Mouse (Mus musculus): ENCODE results near the gene Zfp646. TPM values are rescaled to one million over a fixed set of nuclear protein-coding genes. Genes with fewer than 3 reads are reported as not detected.
"Not testable (repeated sequence)": the region's sequence is repeated elsewhere in the genome, so short reads cannot be mapped to it uniquely, and the experiment has no call there.

The Zfp646 gene
- polyA plus RNA-seq, 1 experiment from 2014 or later: 13.0 TPM

DNA sequence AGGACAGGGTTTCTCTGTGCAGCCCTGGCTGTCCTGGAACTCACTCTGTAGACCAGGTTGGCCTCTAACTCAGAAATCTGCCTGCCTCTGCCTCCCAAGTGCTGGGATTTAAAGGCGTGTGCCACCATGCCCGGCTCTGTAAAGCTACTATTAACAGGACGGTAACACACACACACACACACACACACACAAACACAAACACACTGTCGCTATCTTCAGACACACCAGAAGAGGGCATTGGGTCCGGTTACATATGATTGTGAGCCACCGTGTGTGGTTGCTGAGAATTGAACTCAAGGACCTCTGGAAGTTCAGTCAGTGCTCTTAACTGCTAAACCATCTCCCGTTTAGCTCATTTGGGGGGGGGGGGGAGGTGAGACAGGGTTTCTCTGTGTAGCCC lies 19.9 kb downstream of the Zfp646 start:
- peak; percentile 5; the same call in 1 of the 2 replicates for ATAC-seq (ENCODE audit: low FRiP score, low TSS enrichment)
- H3K9me3 ChIP-seq (ENCODE audit: low read length); H3K27me3 ChIP-seq (ENCODE audit: insufficient read depth, low read length); H3K36me3 ChIP-seq (ENCODE audit: insufficient read depth, low read length); H3K9ac ChIP-seq (replicated peaks; ENCODE audit: low read length); H3K27ac ChIP-seq (ENCODE audit: low read length): not testable (repeated sequence)
- Histone ChIP-seq H3K4me2 (replicated peaks; ENCODE audit: low read depth, low read length) (peak overlapping the region; percentile 85), H3K4me1 (ENCODE audit: insufficient read depth, low read length) (peaks cover 11% of the 10 kb centered on the region), H3K4me3 (ENCODE audit: low read length) (peak overlapping the region; percentile 76; the same call in 1 of the 2 replicates)
- 72% methylated on average over 7 of the region's 7 CpGs for WGBS

DNA sequence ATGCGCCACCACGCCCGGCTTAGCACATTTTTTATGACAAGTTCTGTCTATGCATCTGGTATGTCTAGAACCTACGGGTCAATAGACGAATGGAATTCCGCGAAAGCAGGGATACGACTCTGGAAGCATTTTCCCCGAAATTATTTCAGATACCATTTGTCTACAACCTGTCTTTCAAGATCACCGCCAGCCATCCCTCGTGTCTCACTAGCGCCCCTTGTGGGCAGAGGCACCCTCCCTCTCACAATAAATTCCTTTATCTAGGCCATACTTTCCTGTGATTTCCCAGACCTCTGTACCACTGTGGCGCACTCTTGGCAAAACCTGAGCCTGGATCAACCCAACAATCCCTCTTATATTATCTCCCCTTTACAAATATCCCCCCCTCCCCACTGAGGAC lies 20.4 kb downstream of the Zfp646 start:
- Histone ChIP-seq H3K36me3 (ENCODE audit: insufficient read depth, low read length) (peaks cover 4% of the 10 kb centered on the region), H3K9me3 (ENCODE audit: low read length) (no peaks in the 10 kb centered on the region), H3K4me2 (replicated peaks; ENCODE audit: low read depth, low read length) (no peak overlapping the region), H3K27me3 (ENCODE audit: insufficient read depth, low read length) (no peaks in the 10 kb centered on the region), H3K27ac (ENCODE audit: low read length) (no peak overlapping the region), H3K9ac (replicated peaks; ENCODE audit: low read length) (no peak overlapping the region), H3K4me3 (ENCODE audit: low read length) (no peak overlapping the region), H3K4me1 (ENCODE audit: insufficient read depth, low read length) (peaks cover 11% of the 10 kb centered on the region)
- 68% methylated on average over 13 of the region's 13 CpGs for WGBS
- ATAC-seq (ENCODE audit: low FRiP score, low TSS enrichment): no peak

DNA sequence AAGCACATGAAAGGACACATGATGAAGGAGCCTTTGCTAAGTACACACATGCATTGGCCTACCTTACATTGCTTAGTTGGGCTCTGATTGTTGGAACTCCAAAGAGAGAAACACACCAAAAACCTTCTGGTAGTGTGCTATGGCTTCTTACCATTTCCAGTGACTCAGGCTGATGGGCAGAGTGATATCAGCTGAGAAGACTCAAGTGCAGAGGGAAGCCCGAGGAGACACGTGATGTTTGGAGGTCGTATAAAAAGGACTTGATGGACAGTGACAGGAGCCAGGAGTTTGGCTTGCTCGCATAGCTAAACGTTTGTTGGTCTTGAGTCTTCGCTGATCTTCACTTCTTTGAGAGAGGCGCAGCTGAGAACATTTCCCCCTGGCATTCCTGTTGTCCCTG lies 21.5 kb downstream of the Zfp646 start:
- peaks cover 11% of the 10 kb centered on the region for H3K4me1 ChIP-seq (ENCODE audit: insufficient read depth, low read length)
- no peaks in the 10 kb centered on the region for H3K9me3 ChIP-seq (ENCODE audit: low read length)
- no peaks in the 10 kb centered on the region for H3K27me3 ChIP-seq (ENCODE audit: insufficient read depth, low read length)
- peaks cover 2% of the 10 kb centered on the region for H3K36me3 ChIP-seq (ENCODE audit: insufficient read depth, low read length)
- H3K27ac ChIP-seq (ENCODE audit: low read length): no peak overlapping the region
- no peak overlapping the region for H3K4me2 ChIP-seq (replicated peaks; ENCODE audit: low read depth, low read length)
- WGBS: 92% methylated on average over 7 of the region's 7 CpGs
- no peak for ATAC-seq (ENCODE audit: low FRiP score, low TSS enrichment)
- no peak overlapping the region for H3K4me3 ChIP-seq (ENCODE audit: low read length)
- H3K9ac ChIP-seq (replicated peaks; ENCODE audit: low read length): no peak overlapping the region

GRCm38 (mm10) chr7:127898179-127898956 lies 22.3 kb downstream of the Zfp646 start:
- WGBS: 39% methylated on average over 10 of the region's 10 CpGs
- Histone ChIP-seq H3K4me2 (replicated peaks; ENCODE audit: low read depth, low read length) (no peak overlapping the region), H3K4me1 (ENCODE audit: insufficient read depth, low read length) (peaks cover 11% of the 10 kb centered on the region), H3K9ac (replicated peaks; ENCODE audit: low read length) (no peak overlapping the region), H3K27me3 (ENCODE audit: insufficient read depth, low read length) (no peaks in the 10 kb centered on the region), H3K9me3 (ENCODE audit: low read length) (no peaks in the 10 kb centered on the region), H3K36me3 (ENCODE audit: insufficient read depth, low read length) (no peaks in the 10 kb centered on the region), H3K4me3 (ENCODE audit: low read length) (no peak overlapping the region), H3K27ac (ENCODE audit: low read length) (no peak overlapping the region)
- ATAC-seq (ENCODE audit: low FRiP score, low TSS enrichment): no peak

DNA sequence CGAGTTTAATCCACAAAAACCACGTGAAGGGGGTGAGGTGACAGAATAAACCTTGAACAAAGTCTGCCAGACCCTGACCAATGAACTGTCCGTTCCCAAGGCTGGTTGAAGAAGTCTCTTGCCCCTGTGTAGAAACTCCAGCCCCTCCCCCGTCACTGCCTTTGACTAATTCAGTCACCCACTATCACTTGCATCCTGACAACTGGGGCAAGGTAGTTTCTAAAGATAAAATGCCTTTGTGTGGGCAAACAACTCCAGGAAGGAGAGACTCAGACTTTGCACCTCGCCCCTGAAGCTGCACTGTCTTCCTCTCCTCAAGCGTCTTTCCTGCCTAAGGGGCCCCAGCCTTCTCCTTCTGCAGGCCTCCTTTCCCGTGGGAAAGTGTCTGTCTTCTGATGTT lies 24.0 kb downstream of the Zfp646 start:
- 37% methylated on average over 7 of the region's 7 CpGs for WGBS
- no peak for ATAC-seq (ENCODE audit: low FRiP score, low TSS enrichment)
- Histone ChIP-seq H3K27ac (ENCODE audit: low read length) (no peak overlapping the region), H3K27me3 (ENCODE audit: insufficient read depth, low read length) (no peaks in the 10 kb centered on the region), H3K4me1 (ENCODE audit: insufficient read depth, low read length) (peaks cover 8% of the 10 kb centered on the region), H3K4me3 (ENCODE audit: low read length) (no peak overlapping the region), H3K36me3 (ENCODE audit: insufficient read depth, low read length) (no peaks in the 10 kb centered on the region), H3K4me2 (replicated peaks; ENCODE audit: low read depth, low read length) (no peak overlapping the region), H3K9ac (replicated peaks; ENCODE audit: low read length) (no peak overlapping the region), H3K9me3 (ENCODE audit: low read length) (no peaks in the 10 kb centered on the region)

GRCm38 (mm10) chr7:127901772-127902171 lies 25.8 kb downstream of the Zfp646 start:
- Histone ChIP-seq H3K27me3 (ENCODE audit: insufficient read depth, low read length) (no peaks in the 10 kb centered on the region), H3K27ac (ENCODE audit: low read length) (no peak overlapping the region), H3K4me3 (ENCODE audit: low read length) (no peak overlapping the region), H3K9ac (replicated peaks; ENCODE audit: low read length) (no peak overlapping the region), H3K4me2 (replicated peaks; ENCODE audit: low read depth, low read length) (no peak overlapping the region), H3K36me3 (ENCODE audit: insufficient read depth, low read length) (peaks cover 17% of the 10 kb centered on the region), H3K9me3 (ENCODE audit: low read length) (no peaks in the 10 kb centered on the region), H3K4me1 (ENCODE audit: insufficient read depth, low read length) (peaks cover 12% of the 10 kb centered on the region)
- 76% methylated on average over 2 of the region's 2 CpGs for WGBS
- no peak for ATAC-seq (ENCODE audit: low FRiP score, low TSS enrichment)

- Histone ChIP-seq H3K27me3 (ENCODE audit: insufficient read depth, low read length) (no peaks in the 10 kb centered on the region), H3K9me3 (ENCODE audit: low read length) (no peaks in the 10 kb centered on the region)
- 4% methylated on average over 38 of the region's 38 CpGs for WGBS
Observed at GRCm38 (mm10) chr7:127903971-127904796, 28.2 kb downstream of the Zfp646 start, which contains the start of gene Bckdk. Gene Bckdk (plus strand): TSS chr7:127904082.

DNA sequence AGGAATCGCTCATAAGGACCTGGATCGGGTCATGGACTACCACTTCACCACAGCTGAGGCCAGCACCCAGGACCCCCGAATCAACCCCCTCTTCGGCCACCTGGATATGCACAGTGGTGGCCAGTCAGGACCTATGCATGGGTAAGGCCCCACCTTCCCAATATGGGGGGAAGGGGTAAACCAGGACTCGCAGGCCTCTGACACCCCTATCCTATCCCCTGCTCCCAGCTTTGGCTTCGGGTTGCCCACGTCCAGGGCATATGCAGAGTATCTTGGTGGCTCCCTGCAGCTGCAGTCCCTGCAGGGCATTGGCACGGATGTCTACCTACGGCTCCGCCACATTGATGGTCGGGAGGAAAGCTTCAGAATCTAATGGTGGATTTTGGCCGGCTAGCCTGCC lies 31.9 kb downstream of the Zfp646 start:
- Histone ChIP-seq H3K9me3 (ENCODE audit: low read length) (no peaks in the 10 kb centered on the region), H3K4me1 (ENCODE audit: insufficient read depth, low read length) (peaks cover 13% of the 10 kb centered on the region), H3K36me3 (ENCODE audit: insufficient read depth, low read length) (peaks cover 49% of the 10 kb centered on the region), H3K27ac (ENCODE audit: low read length) (no peak overlapping the region), H3K27me3 (ENCODE audit: insufficient read depth, low read length) (no peaks in the 10 kb centered on the region), H3K4me2 (replicated peaks; ENCODE audit: low read depth, low read length) (no peak overlapping the region), H3K4me3 (ENCODE audit: low read length) (no peak overlapping the region), H3K9ac (replicated peaks; ENCODE audit: low read length) (no peak overlapping the region)
- no peak for ATAC-seq (ENCODE audit: low FRiP score, low TSS enrichment)
- 94% methylated on average over 12 of the region's 12 CpGs for WGBS

More at GRCm38 (mm10) chr7:127903971-127904796, 28.2 kb downstream of the Zfp646 start, which contains the start of gene Bckdk:
- ATAC-seq (ENCODE audit: low FRiP score, low TSS enrichment): peak; percentile 92
- peaks cover 12% of the 10 kb centered on the region for H3K4me1 ChIP-seq (ENCODE audit: insufficient read depth, low read length)
- H3K9ac ChIP-seq (replicated peaks; ENCODE audit: low read length): peak within 1 kb of the TSS; percentile 96
- peak within 1 kb of the TSS; percentile 91 for H3K4me3 ChIP-seq (ENCODE audit: low read length)
- peak within 1 kb of the TSS; percentile 90 for H3K27ac ChIP-seq (ENCODE audit: low read length)
- peaks cover 40% of the 10 kb centered on the region for H3K36me3 ChIP-seq (ENCODE audit: insufficient read depth, low read length)
- H3K4me2 ChIP-seq (replicated peaks; ENCODE audit: low read depth, low read length): peak within 1 kb of the TSS; percentile 92

- Histone ChIP-seq H3K27ac (ENCODE audit: low read length) (no peak overlapping the region), H3K9me3 (ENCODE audit: low read length) (no peaks in the 10 kb centered on the region), H3K4me1 (ENCODE audit: insufficient read depth, low read length) (peaks cover 17% of the 10 kb centered on the region), H3K9ac (replicated peaks; ENCODE audit: low read length) (no peak overlapping the region), H3K4me3 (ENCODE audit: low read length) (no peak overlapping the region), H3K36me3 (ENCODE audit: insufficient read depth, low read length) (peaks cover 49% of the 10 kb centered on the region), H3K27me3 (ENCODE audit: insufficient read depth, low read length) (no peaks in the 10 kb centered on the region), H3K4me2 (replicated peaks; ENCODE audit: low read depth, low read length) (no peak overlapping the region)
- ATAC-seq (ENCODE audit: low FRiP score, low TSS enrichment): no peak
- whole genome bisulfite sequencing: 90% methylated on average over 4 of the region's 4 CpGs
Observed at GRCm38 (mm10) chr7:127908656-127909055, 32.6 kb downstream of the Zfp646 start.
